Mouse (Mus musculus) frontal cortex, postnatal 36 days (tissue): ENCODE measurements at regions not wholly inside any gene's neighbourhood (a gene's known extent, or its start where the extent isn't known, plus 50 kb on each side); places are given as distances from the start of the nearest gene placed in this dataset.
"Not testable (repeated sequence)": the region's sequence is repeated elsewhere in the genome, so short reads cannot be mapped to it uniquely, and the experiment has no call there.

Experiments
- DNase-seq, 2 experiments: peaks; one replicate each; pipeline ENCODE4 v3.0.0; 2022; ENCODE audit warnings: low spot score in 2 of 2

DNA sequence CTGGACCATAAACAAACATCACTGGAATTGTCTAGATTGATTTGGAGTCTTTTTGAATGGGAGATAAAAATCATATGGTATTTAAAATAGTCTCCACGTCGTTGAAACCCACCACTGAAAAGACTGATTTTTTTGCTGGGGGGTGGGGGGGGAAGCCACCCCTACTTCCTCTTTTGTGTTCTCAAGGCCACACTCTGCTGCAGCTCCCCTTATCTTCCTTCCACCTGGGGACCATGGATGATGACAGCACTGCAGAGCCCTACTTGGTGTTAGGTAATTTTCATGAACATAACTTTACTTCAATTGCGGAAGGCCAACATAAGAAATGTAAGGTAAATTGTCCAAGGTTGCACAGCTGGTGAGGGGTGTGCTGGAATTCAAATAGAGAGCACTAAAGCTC, 232.4 kb upstream of the Vrk2 start:
- DNase-seq: no peak

GRCm38 (mm10) chr11:26824080-26824727, 230.4 kb upstream of the Vrk2 start:
- no peak for DNase-seq

GRCm38 (mm10) chr11:26821091-26821490, 227.3 kb upstream of the Vrk2 start:
- no peak for DNase-seq

DNA sequence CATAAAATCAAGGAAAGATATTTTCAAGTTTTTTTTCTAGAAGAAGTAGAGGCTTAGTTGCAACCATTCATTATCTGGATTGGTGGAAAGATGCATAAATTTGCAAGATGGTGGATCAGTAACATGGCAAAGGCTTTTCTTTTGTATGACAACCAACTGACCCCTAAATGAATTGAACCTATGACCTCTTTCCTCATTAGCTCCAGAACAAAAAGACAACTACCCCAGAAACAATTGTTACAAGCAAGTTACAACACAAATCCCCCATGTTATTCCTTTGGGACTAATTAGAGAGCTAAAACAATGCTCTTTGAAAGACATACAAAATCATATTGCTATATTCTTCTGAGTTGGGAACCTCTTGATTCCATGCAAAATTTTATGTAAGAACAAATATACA, 223.5 kb upstream of the Vrk2 start:
- no peak for DNase-seq

GRCm38 (mm10) chr11:26815104-26815503, 221.3 kb upstream of the Vrk2 start:
- no peak for DNase-seq

- no peak for DNase-seq
Observed at GRCm38 (mm10) chr11:26814601-26815000, 220.8 kb upstream of the Vrk2 start.

GRCm38 (mm10) chr11:26802249-26802941, 208.6 kb upstream of the Vrk2 start:
- no peak for DNase-seq

DNA sequence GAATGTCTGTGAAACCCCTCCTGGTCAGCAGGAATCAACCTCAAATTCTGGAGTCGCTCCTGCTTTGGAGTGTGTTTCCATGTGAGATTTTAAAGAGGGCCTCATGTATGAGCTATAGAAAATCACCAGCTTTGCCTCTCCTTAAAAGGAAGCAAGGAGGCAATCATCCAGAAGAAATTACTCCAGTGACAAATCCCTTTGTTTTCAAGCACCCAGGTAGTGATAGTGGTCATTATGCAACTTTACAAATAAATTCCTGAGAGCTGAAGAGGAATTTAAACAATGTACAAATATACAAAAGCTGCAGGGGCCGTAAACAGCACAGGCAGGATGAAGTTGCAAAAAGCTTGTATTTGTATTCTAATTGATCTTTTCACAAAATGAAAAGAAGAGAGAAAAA, 206.5 kb upstream of the Vrk2 start:
- no peak for DNase-seq

DNA sequence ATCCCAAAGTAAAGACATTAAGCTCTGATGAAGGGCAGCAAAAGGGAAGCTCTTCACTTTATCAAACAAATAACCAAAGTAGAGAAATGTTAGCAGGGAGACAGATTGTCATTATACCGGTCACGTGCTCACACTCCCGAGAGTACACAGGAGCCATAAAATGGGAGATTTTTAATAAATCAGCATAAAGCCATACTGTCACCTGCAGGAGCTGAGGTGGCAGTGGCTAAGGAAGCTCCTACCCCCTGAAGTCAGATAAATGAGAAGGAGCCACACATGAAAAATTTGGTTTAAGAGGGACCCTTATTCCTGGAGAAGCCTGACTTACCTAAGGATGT, 200.8 kb upstream of the Vrk2 start:
- no peak for DNase-seq

DNA sequence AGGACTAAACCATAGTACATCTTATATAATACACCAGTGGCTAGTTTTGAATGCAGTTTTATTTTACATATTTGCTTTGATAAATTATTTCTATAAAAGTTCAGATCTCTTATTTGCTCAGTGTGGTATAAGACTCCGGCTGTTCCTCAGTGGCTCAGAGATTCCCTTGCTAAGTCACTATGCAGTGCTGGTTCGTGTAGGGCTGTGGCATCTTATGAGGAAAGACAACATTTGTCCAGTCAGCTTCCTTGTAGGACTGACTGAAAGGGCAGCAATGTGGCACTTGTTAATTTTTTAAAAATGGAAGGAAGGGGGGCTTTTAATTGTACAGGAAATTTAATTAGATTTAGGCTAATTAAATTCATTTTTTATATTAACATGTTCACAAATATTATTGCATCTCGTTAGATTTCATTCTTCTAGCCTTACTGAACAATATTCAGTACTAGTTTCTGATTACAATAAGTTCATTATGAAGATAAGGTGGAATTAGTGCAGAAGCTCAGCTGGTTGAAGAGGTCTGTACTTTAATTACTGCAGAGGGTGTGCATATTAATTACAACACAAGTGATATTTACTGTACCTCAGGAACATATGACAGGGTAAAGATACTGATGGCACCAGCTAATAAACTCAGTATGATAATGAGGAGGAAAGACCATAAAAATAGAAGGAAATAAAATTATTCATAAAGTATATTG, 200.3 kb upstream of the Vrk2 start:
- DNase-seq: no peak

- no peak for DNase-seq
Observed at GRCm38 (mm10) chr11:26789281-26789680, 195.5 kb upstream of the Vrk2 start.

DNA sequence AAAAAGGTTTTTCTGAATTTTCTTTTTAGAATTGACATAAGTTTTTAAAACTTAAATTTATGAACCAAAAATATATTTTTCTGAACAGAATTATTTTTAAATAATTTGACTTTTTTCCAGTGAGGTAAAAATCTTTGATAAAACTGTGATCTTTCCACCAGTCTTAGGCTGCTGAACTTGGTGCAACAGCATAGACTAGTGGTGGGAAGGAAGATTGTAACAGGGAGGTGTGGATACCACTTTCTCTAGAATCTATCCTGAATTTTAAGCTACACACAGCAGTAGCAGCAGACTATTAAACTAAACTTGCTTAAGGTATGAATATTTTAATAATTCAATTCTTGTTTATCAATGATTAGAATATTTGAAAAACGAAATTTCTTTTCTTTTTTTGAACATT, 191.4 kb upstream of the Vrk2 start:
- DNase-seq: peak in 1 of 2 experiments; percentile 24

GRCm38 (mm10) chr11:26773122-26773796, 179.5 kb upstream of the Vrk2 start:
- DNase-seq: no peak

GRCm38 (mm10) chr11:26755576-26755975, 161.8 kb upstream of the Vrk2 start:
- no peak for DNase-seq

- no peak for DNase-seq
Observed at GRCm38 (mm10) chr11:26753616-26754015, 159.8 kb upstream of the Vrk2 start.

GRCm38 (mm10) chr11:26742235-26742634, 148.4 kb upstream of the Vrk2 start:
- no peak for DNase-seq

DNA sequence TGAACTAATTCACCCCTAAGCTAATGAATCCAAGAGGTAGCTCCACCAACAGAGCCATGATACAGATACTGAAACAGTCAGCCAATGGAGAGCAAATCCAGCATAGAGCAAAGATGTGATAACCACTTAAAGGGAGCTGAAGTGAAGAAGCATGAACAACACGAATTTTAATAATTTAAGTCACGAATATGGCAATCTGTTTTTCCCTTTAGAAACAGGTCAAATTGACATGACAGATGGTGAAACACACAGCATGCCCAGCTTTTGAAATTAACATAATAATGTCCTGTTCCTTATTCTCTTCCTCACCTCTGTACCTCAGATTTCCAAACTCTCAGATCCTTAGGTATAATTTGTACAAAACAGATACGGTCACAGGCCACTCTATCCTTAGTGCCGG, 145.9 kb upstream of the Vrk2 start:
- no peak for DNase-seq

- DNase-seq: no peak
Observed at GRCm38 (mm10) chr11:26726969-26727368, 133.2 kb upstream of the Vrk2 start.

- no peak for DNase-seq
Observed at GRCm38 (mm10) chr11:26724963-26725721, 131.3 kb upstream of the Vrk2 start.

DNA sequence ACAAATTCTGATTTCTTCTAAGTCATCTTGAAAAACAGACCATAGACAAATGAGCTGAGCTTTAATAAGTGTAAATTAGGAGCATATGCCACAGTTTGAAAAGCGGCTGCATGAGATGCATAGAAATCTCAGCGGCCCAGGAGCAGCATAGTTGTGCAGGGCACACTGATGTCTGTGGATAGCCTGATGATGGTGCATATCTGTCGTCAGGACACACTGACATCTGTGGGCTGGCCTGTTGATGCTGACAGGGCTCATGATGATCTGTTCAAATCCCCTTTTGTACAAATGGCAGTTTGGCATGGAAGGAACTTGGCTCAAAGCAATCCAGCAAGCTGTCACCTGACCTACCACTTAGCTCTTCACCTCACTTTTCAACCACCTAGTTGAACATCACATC, 128.5 kb upstream of the Vrk2 start:
- no peak for DNase-seq

DNA sequence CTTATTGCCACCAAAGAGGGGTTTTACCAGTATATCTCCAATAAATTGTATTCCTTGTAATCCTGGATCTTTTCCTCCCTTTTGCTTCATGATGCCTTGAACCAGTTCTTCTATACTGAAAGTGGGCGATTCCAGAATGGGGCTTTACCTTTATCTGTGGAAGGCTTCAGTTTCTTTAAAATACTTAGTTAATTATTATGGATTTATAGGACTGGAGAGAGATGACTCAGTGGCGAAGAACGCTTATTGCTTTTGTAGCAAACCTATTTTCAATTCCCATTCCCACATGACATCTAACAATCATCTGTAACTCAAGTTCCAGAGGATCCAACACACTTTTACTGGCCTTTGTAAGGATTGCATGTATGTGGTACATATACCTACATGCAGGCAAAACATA, 127.4 kb upstream of the Vrk2 start:
- DNase-seq: no peak

GRCm38 (mm10) chr11:26711237-26711636, 117.4 kb upstream of the Vrk2 start:
- DNase-seq: not testable (repeated sequence)
